Comparison of ENCODE assay signal across 22 mouse cellular contexts in genomic region chr9:32314071-32314470, GRCm38 (mm10). TPM values are rescaled to one million over a fixed set of nuclear protein-coding genes. Genes with fewer than 3 reads are reported as not detected.
DNase-seq lines count a peak whose midpoint lies in the region; TF ChIP-seq lines count a peak whose summit lies in the region.
"Had no signal": no experiment of that assay in that cellular context is flagged by ENCODE, and none has a peak within 500 bp of the region (broad histone marks: within the 10 kb centered on the region; RNA-seq: fewer than 3 reads in every experiment).

No protein-coding gene starts in this region.

- H3K4me1 ChIP-seq in heart, embryonic 10.5 days: peaks cover 62% of the 10 kb centered on the region
- no peaks in the 10 kb centered on the region for H3K4me1 ChIP-seq in thymus, adult 2 months (replicated peaks; ENCODE audit: control insufficient read depth, insufficient read depth, low read length)

- no peak for TF ChIP-seq POLR2A in thymus, adult 2 months (IDR thresholded peaks at IDR 0.05; ENCODE audit: control insufficient read depth, extremely low read depth, insufficient read depth, low read length, poor library complexity)

- H3K36me3 ChIP-seq in heart, embryonic 10.5 days: peaks cover 36% of the 10 kb centered on the region
- no peaks in the 10 kb centered on the region for H3K36me3 ChIP-seq in thymus, adult 2 months (ENCODE audit: control insufficient read depth, insufficient read depth, low read length)
- H3K36me3 ChIP-seq: hindbrain, embryonic 10.5 days; kidney, embryonic 15.5 days had no signal

- no peak overlapping the region for H3K4me3 ChIP-seq in heart, embryonic 10.5 days
- H3K4me3 ChIP-seq in thymus, adult 2 months (ENCODE audit: control insufficient read depth, insufficient read depth, low read length): no peak overlapping the region
- H3K4me3 ChIP-seq: erythroblast, embryonic 14.5 days; gastrocnemius, adult 2 months; hindbrain, embryonic 10.5 days; kidney, embryonic 15.5 days had no signal

- 26% methylated on average over 3 of the region's 3 CpGs for WGBS in heart, embryonic 10.5 days
- 40% methylated on average over 3 of the region's 3 CpGs for WGBS in thymus, adult 2 months

- peak; percentile 57 for DNase-seq in gonadal fat pad, adult 2 months (ENCODE audit: low read depth)
- DNase-seq in heart, embryonic 10.5 days (ENCODE audit: low spot score): peak; percentile 85
- DNase-seq in heart, postnatal 14 days: peak; percentile 62 to 81
- DNase-seq in lung, postnatal 14 days: peak; percentile 56
- no peak for DNase-seq in kidney, adult 18-20 months
- DNase-seq in layer of hippocampus, adult 8-10 months (ENCODE audit: low spot score in 2 of 2): no peak
- DNase-seq in thymus, adult 2 months: no peak
- DNase-seq: cerebellum, adult 9-10 months; embryo, embryonic 11 days; gastrocnemius, adult 2 months; midbrain, embryonic 14.5 days had no signal

- intact Hi-C loops in heart, postnatal 14 days (cut with DNase I): no loop called here

- no peak for TF ChIP-seq CTCF in thymus, adult 2 months (IDR thresholded peaks at IDR 0.05; ENCODE audit: borderline replicate concordance, control insufficient read depth, extremely low read depth, insufficient read depth, low read length, poor library complexity)

- H3K9me3 ChIP-seq in heart, embryonic 10.5 days: no peaks in the 10 kb centered on the region
- H3K9me3 ChIP-seq: hindbrain, embryonic 10.5 days; kidney, embryonic 15.5 days had no signal

- H3K27ac ChIP-seq in heart, embryonic 10.5 days: peak overlapping the region; percentile 62
- no peak overlapping the region for H3K27ac ChIP-seq in thymus, adult 2 months (ENCODE audit: control insufficient read depth, insufficient read depth, low read length)
- H3K27ac ChIP-seq: gastrocnemius, adult 2 months; hindbrain, embryonic 10.5 days; kidney, embryonic 15.5 days had no signal

- H3K27me3 ChIP-seq in heart, embryonic 10.5 days (ENCODE audit: insufficient read depth, poor library complexity, severe bottlenecking): no peaks in the 10 kb centered on the region
- no peaks in the 10 kb centered on the region for H3K27me3 ChIP-seq in thymus, adult 2 months (ENCODE audit: control insufficient read depth, insufficient read depth, low read length)

RNA-seq across cellular contexts. Expression of gene Kcnj5, which starts 30.1 kb away (rescaled TPM):
- 0.13 and 0.26 TPM in 2 replicates for polyA plus RNA-seq in gonadal fat pad, adult 2 months (2012; rRNA removed)
- polyA plus RNA-seq in heart, embryonic 10.5 days (2016; fragmentation: Nextera tagmentation; extraction: Ambion mirVana): 24.1 and 40.0 TPM in 2 replicates
- 10 to 100 TPM; 47.0 to 54.0 TPM for total RNA-seq in heart, postnatal 14 days (2021)
- under 1 TPM; 0.27 to 0.43 (median 0.40) TPM for total RNA-seq in layer of hippocampus, adult 8-10 months (2022)
- polyA plus RNA-seq in thymus, adult 2 months (2012; rRNA removed): 0.45 and 1.4 TPM in 2 replicates
- total RNA-seq: gastrocnemius, adult 2 months had no signal
- polyA plus RNA-seq: erythroblast, embryonic 14.5 days had no signal

RNA-seq across cellular contexts. Expression of gene Kcnj1, which starts 58.2 kb away (rescaled TPM):
- not detected in 2 replicates for polyA plus RNA-seq in gonadal fat pad, adult 2 months (2012; rRNA removed)
- polyA plus RNA-seq in heart, embryonic 10.5 days (2016; fragmentation: Nextera tagmentation; extraction: Ambion mirVana): not detected in 2 replicates
- not detected for total RNA-seq in heart, postnatal 14 days (2021)
- not detected for total RNA-seq in layer of hippocampus, adult 8-10 months (2022)
- polyA plus RNA-seq in thymus, adult 2 months (2012; rRNA removed): 0.03 TPM in 1 of 2 replicates, not detected in the other
- total RNA-seq: adrenal gland, adult 18-20 months; ES-E14; gastrocnemius, adult 2 months; layer of hippocampus, adult 18-20 months; left cerebral cortex, postnatal 14 days; megakaryocyte progenitor cell, adult 5-6 weeks had no signal
- polyA plus RNA-seq: erythroblast, embryonic 14.5 days; forebrain, embryonic 16.5 days; hindbrain, embryonic 10.5 days; intestine, embryonic 14.5 days; liver, embryonic 11.5 days; midbrain, embryonic 14.5 days had no signal

Comparison
In these comparisons a context has a peak if more than half of its experiments do, and no peak if none do; other contexts are left out.
1. DNase-seq: peak in gonadal fat pad, adult 2 months (single experiment), heart, embryonic 10.5 days (single experiment), heart, postnatal 14 days (2 of 2) and lung, postnatal 14 days (single experiment); none in kidney, adult 18-20 months (single experiment), layer of hippocampus, adult 8-10 months (0 of 2) and thymus, adult 2 months (single experiment).
2. RNA of gene Kcnj5, which starts 30.1 kb away (polyA plus RNA-seq): 24.1 to 40.0 TPM in heart, embryonic 10.5 days; 0.45 to 1.4 TPM in thymus, adult 2 months and 0.13 to 0.26 TPM in gonadal fat pad, adult 2 months; every median in the first group is over 10 times any median in the second.